Mouse (Mus musculus) G1E (cell line): Measurements from ENCODE around the gene Zfp958.

Experiments
- CTCF ChIP-seq: IDR thresholded peaks from 2 replicates; pipeline ENCODE4 v1.5.1; 2012; ENCODE audit warnings: low read depth, low read length, inconsistent platforms, mixed read lengths
- GATA1 ChIP-seq: IDR thresholded peaks from 2 replicates; pipeline ENCODE4 v1.6.1; 2012; ENCODE audit warnings: borderline replicate concordance, low read length, inconsistent platforms, mixed read lengths
- GATA2 ChIP-seq: IDR thresholded peaks from 2 replicates; pipeline ENCODE4 v1.6.1; 2012; ENCODE audit warnings: low read depth, low read length, inconsistent platforms, borderline replicate concordance
- POLR2AphosphoS5 ChIP-seq: IDR thresholded peaks from 2 replicates; pipeline ENCODE4 v1.6.1; 2012; ENCODE audit warnings: low read depth, low read length, inconsistent platforms; ENCODE audit not compliant: insufficient replicate concordance
- TAL1 ChIP-seq: conservative IDR thresholded peaks from 2 replicates; pipeline ENCODE4 v1.6.1; 2012; ENCODE audit warnings: low read depth, low read length, inconsistent platforms, mixed read lengths

DNA sequence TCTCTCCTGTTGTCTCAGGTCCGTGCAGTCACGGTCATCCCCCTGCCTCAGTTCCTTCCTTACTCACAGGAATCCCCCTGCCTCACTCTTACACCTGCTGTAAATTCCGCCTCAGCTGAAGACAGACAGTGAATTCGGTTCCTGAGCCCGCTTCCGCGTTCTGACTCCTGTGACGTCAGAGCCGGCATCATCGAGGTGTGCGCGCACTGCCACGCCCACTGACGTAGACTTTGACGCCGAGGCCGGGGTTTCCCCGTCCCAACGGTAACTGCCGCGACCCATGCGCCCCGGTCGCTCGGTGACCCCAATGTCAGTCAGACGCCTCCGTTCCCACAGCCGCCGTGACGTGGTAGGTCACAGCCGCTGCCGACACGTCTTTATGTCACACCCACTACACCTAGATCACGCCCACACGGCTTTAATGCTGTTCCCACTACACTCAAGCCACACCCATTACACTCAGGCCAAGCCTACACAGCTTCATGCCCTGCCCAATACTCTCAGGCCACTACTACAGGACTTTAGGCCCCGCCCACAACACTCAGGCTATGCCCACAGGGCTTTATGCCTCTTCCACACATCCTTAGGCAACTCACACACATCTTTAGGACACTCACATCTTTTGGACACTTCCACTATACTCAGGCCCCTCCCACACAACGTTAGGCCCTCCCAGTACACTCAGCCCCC is 65.4 kb downstream of the Zfp958 start:
- no peak for TF ChIP-seq CTCF
- TF ChIP-seq GATA1, result no peak
- TF ChIP-seq TAL1, result no peak
- TF ChIP-seq POLR2AphosphoS5, result peak; percentile 56; the same call in 1 of the 2 replicates
- TF ChIP-seq GATA2, result no peak
